Mouse (Mus musculus): ENCODE results near the gene 1700056E22Rik.

DNA sequence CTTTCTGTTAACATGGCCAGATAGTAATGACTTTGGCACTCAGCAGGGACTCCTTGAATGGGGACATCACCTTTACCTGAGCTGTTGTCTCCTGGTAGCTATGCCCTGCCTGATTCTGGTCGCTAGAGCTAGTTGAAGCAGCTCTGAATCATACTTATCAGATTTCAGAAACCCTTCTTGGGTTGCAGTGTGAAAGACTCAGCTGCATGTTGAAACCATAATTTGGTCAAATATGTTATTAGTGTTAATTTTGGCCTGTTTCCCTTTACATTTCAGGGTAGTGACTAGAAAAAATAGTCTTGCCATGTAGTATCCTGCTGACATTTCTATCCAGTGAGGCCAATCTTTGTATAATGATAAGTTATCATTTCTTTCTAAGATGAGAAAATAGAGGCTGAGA, 17.2 kb upstream of the 1700056E22Rik start:
- TF ChIP-seq CTCF (conservative IDR thresholded peaks at IDR 0.05; ENCODE audit: low read length) (no peak), NANOG (IDR thresholded peaks at IDR 0.05; ENCODE audit: borderline replicate concordance, low read length) (no peak), POU5F1 (IDR thresholded peaks at IDR 0.05; ENCODE audit: borderline replicate concordance, low read length) (no peak)

Data from E14TG2a.4 (cell line).